Mouse (Mus musculus): ENCODE measurements at regions not wholly inside any gene's neighbourhood (a gene's known extent, or its start where the extent isn't known, plus 50 kb on each side); places are given as distances from the start of the nearest gene placed in this dataset.

DNA sequence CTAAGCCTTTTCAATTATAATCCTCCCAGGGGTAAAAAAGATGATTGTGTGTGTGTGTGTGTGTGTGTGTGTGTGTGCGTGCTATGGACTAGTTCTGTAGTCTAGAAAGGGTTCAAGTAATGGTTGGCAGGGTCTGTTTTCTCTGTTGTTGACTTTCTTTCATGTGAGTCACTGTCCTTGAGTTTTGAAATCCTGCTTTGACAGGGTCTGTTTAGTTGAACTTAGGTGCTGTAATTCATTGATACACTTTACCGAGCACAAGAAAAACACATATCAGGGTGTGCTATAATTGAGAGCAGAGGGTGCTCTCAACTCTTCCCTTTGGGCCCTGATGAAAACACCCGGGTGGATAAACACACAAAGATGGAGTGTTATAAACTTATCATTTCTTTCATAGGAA lies 132.7 kb upstream of the Tab2 start:
- Histone ChIP-seq H3K4me3 (ENCODE audit: control insufficient read depth in 1 of 2, insufficient read depth in 1 of 2, low read depth in 2 of 2, low read length in 2 of 2) (no peak overlapping the region), H3K9me3 (replicated peaks; ENCODE audit: insufficient read depth, low read length) (no peaks in the 10 kb centered on the region), H3K9ac (ENCODE audit: control insufficient read depth, low read depth, low read length, poor library complexity, severe bottlenecking) (no peak overlapping the region), H3K27me3 (ENCODE audit: control insufficient read depth in 1 of 2, insufficient read depth in 2 of 2, low read length in 2 of 2) (no peaks in the 10 kb centered on the region; a peak in 2 of 4 replicates), H3K4me1 (ENCODE audit: control insufficient read depth in 1 of 2, insufficient read depth in 2 of 2, low read length in 2 of 2) (peaks cover 0 to 3% of the 10 kb centered on the region in 2 experiments; a peak in 2 of 4 replicates), H3K27ac (ENCODE audit: control insufficient read depth, low read depth, low read length) (no peak overlapping the region), H3K36me3 (ENCODE audit: control insufficient read depth in 1 of 2, insufficient read depth in 2 of 2, low read length in 2 of 2) (no peaks in the 10 kb centered on the region), H3K79me2 (ENCODE audit: control insufficient read depth, insufficient read depth, low read length, poor library complexity) (no peaks in the 10 kb centered on the region)
- DNase-seq (ENCODE audit: low read depth, low spot score) = no peak
- TF ChIP-seq E2F4 (IDR thresholded peaks at IDR 0.05; ENCODE audit: borderline replicate concordance, low read depth, low read length) (no peak), MAZ (IDR thresholded peaks at IDR 0.05; ENCODE audit: low read depth, low read length) (no peak), MAX (IDR thresholded peaks at IDR 0.05; ENCODE audit: low read length) (no peak), NELFE (IDR thresholded peaks at IDR 0.05; ENCODE audit: low read depth, low read length) (no peak), ELF1 (IDR thresholded peaks at IDR 0.05; ENCODE audit: low read depth, low read length) (no peak), BHLHE40 (IDR thresholded peaks at IDR 0.05; ENCODE audit: borderline replicate concordance, low read depth, low read length) (no peak), ZNF384 (IDR thresholded peaks at IDR 0.05; ENCODE audit: low read depth, low read length) (no peak), HCFC1 (IDR thresholded peaks at IDR 0.05; ENCODE audit: low read depth, low read length) (no peak), ZMIZ1 (IDR thresholded peaks at IDR 0.05; ENCODE audit: low read depth, low read length) (no peak), SMC3 (IDR thresholded peaks at IDR 0.05; ENCODE audit: low read depth, low read length) (no peak), POLR2A (IDR thresholded peaks at IDR 0.05; ENCODE audit: control insufficient read depth in 1 of 2, insufficient read depth in 1 of 2, low read depth in 1 of 2, low read length in 2 of 2, poor library complexity in 1 of 2) (no peak), NRF1 (IDR thresholded peaks at IDR 0.05; ENCODE audit: insufficient read depth, low read depth, low read length, poor library complexity, severe bottlenecking) (no peak), CHD1 (IDR thresholded peaks at IDR 0.05; ENCODE audit: low read depth, low read length) (no peak), USF2 (IDR thresholded peaks at IDR 0.05; ENCODE audit: borderline replicate concordance in 1 of 2, insufficient read depth in 1 of 2, low read depth in 1 of 2, low read length in 2 of 2) (no peak)

DNA sequence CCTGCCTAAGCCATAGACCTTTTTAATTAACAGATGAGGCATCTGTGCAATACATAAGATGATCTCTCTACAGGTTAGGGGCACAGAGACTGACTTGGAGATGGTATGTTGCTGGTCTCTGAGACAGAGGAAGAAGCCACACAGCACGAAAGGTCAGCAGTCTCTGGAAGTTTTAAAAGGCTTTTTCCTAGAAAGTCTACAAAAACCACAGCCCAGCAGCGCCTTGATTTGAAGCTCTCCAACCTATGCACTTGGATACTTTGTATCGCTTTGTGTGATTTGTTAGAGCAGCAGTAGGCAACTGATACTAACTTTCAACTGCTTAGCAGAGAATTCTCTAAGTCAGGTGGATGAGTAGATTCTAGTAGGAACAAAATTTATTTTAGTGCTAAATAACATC lies 132.3 kb upstream of the Tab2 start:
- Histone ChIP-seq H3K9ac (ENCODE audit: control insufficient read depth, low read depth, low read length, poor library complexity, severe bottlenecking) (no peak overlapping the region), H3K4me3 (ENCODE audit: control insufficient read depth in 1 of 2, insufficient read depth in 1 of 2, low read depth in 2 of 2, low read length in 2 of 2) (no peak overlapping the region), H3K27ac (ENCODE audit: control insufficient read depth, low read depth, low read length) (no peak overlapping the region), H3K4me1 (ENCODE audit: control insufficient read depth in 1 of 2, insufficient read depth in 2 of 2, low read length in 2 of 2) (peaks cover 0 to 3% of the 10 kb centered on the region in 2 experiments; a peak in 2 of 4 replicates), H3K79me2 (ENCODE audit: control insufficient read depth, insufficient read depth, low read length, poor library complexity) (no peaks in the 10 kb centered on the region), H3K9me3 (replicated peaks; ENCODE audit: insufficient read depth, low read length) (no peaks in the 10 kb centered on the region), H3K36me3 (ENCODE audit: control insufficient read depth in 1 of 2, insufficient read depth in 2 of 2, low read length in 2 of 2) (no peaks in the 10 kb centered on the region), H3K27me3 (ENCODE audit: control insufficient read depth in 1 of 2, insufficient read depth in 2 of 2, low read length in 2 of 2) (no peaks in the 10 kb centered on the region; a peak in 2 of 4 replicates)
- no peak for DNase-seq (ENCODE audit: low read depth, low spot score)
- TF ChIP-seq RCOR1 (IDR thresholded peaks at IDR 0.05; ENCODE audit: low read depth, low read length) (no peak), GABPA (IDR thresholded peaks at IDR 0.05; ENCODE audit: low read depth, low read length) (no peak), MYB (IDR thresholded peaks at IDR 0.05; ENCODE audit: low read depth, low read length) (no peak), NRF1 (IDR thresholded peaks at IDR 0.05; ENCODE audit: insufficient read depth, low read depth, low read length, poor library complexity, severe bottlenecking) (no peak), RAD21 (IDR thresholded peaks at IDR 0.05; ENCODE audit: low read depth, low read length) (no peak), USF1 (IDR thresholded peaks at IDR 0.05; ENCODE audit: low read depth, low read length) (no peak)

Measured in MEL (cell line).